Mouse (Mus musculus) adrenal gland, postnatal 10 days (tissue): Measurements from ENCODE around the gene Setmar. TPM values are rescaled to one million over a fixed set of nuclear protein-coding genes. Genes with fewer than 3 reads are reported as not detected.
A peak's percentile ranks its signal among the peaks of the same experiment; 100 is the strongest.

Experiments
- DNase-seq: peaks from one replicate; pipeline ENCODE4 v3.0.0; 2021; ENCODE audit warnings: mixed read lengths
- long read RNA-seq, 2 experiments: library from polyadenylated mRNA; stranded (forward); transcript quantifications; one replicate each; pipeline ENCODE4 v2.0.0; 2021
- total RNA-seq, 2 experiments: library from RNA; stranded (reverse); gene quantifications; 2 replicates each; pipeline ENCODE4 v1.2.3; 2021

Setmar gene
- total RNA-seq, result 1 to 10 TPM; 5.2 to 5.3 TPM
- long read RNA-seq, experiment 1, partial matches to known transcripts, result 0 of 2 reads
- long read RNA-seq, experiment 1, other reads (novel, unspliced or antisense), result 0 of 2 reads
- long read RNA-seq, experiment 2, partial matches to known transcripts, result 0 of 1 reads
- long read RNA-seq, experiment 2, other reads (novel, unspliced or antisense), result 0 of 1 reads

- DNase-seq, result peak; percentile 99
Observed at GRCm38 (mm10) chr6:108064918-108065526, at the start of gene Setmar. Setmar (plus strand) TSS chr6:108065045.

- DNase-seq, result no peak
Observed at GRCm38 (mm10) chr6:108021646-108022045, 43.2 kb upstream of the Setmar start.

GRCm38 (mm10) chr6:108055041-108055440 is 9.8 kb upstream of the Setmar start:
- peak; percentile 56 for DNase-seq

DNA sequence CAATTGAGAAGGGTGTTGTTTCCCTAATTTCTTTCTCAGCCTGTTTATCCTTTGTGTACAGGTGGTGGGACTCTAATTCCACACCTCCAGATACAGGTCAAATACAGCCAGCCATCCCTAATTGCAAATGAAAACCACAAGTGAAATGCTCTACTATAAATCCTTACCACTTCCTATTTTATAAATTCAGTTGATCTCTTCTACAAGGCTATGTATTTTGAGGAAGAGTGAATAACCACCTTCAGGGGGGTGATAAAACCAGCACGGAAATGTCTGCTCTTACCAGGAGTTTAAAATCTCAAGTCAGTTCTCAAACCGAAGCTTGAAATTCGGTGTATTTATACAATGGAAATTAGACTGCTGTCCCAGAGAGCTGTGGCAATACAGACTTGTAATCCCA is 8.9 kb upstream of the Setmar start:
- no peak for DNase-seq

- no peak for DNase-seq
Observed at GRCm38 (mm10) chr6:108057353-108057752, 7.5 kb upstream of the Setmar start.

GRCm38 (mm10) chr6:108058066-108058465 is 6.8 kb upstream of the Setmar start:
- DNase-seq, result no peak

- DNase-seq, result no peak
Observed at GRCm38 (mm10) chr6:108061121-108061520, 3.7 kb upstream of the Setmar start.

DNA sequence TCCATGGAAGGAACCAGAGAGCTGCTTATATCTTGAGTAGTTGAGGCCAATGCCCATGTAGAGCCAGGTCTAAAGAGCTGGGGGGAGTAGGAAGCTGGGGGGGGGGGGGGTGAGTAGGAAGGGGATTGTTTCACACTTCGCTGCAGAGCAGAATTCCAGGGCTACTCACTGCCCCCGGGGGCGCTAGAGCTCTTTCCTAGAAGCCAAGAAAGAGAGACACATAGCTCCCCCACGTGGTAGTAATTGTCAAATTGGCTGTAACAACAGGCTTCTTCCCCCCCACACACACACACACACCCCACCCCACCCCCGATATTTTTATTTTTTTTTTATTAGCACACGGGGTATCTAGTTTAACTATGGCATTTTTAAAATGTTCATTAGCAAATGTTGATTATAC is 738 bp downstream of the Setmar start:
- DNase-seq, result peak; percentile 79

DNA sequence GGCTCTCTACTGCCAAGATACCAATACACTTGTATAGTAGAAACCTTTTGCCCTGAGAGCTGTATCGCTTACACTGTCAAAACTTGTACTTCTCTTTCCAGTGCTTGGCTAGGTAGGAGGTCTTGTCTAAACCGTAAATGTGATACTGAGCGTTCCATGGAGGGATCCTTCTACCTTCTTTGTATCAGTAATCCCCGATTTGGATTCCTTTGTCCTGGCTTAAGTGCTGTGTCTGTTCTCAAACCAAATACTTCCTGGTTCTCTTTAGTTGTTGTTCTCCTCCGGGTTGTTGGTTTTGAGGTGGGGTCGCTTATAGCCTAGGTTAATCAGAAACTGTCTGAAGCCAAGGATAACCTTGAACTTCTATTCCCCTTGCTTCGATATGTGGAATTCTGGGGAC is 6.1 kb downstream of the Setmar start:
- DNase-seq, result no peak

DNA sequence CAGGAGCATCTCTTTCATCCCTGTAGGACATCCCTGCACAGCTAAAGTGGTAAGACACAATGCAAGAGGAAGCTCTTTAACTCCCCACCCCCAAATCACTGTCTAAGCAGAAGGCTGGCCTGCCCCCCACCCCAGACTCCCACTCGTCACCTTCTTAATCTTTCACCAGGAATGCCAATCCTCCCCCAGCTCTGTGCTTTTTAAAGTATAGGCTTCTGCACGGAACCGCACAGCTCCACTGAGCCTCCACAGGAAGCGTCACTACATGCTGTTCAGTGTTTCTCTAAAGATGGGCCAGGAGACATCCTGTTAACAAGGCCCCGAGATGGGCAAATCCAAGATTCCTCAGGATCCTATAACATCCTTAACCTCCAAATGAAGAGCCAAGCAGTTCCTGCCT is 8.2 kb downstream of the Setmar start:
- DNase-seq, result no peak

- no peak for DNase-seq
Observed at GRCm38 (mm10) chr6:108073931-108074330, 9.1 kb downstream of the Setmar start.

- no peak for DNase-seq
Observed at GRCm38 (mm10) chr6:108074624-108075023, 9.8 kb downstream of the Setmar start.

- no peak for DNase-seq
Observed at GRCm38 (mm10) chr6:108075857-108076256, 11.0 kb downstream of the Setmar start.

DNA sequence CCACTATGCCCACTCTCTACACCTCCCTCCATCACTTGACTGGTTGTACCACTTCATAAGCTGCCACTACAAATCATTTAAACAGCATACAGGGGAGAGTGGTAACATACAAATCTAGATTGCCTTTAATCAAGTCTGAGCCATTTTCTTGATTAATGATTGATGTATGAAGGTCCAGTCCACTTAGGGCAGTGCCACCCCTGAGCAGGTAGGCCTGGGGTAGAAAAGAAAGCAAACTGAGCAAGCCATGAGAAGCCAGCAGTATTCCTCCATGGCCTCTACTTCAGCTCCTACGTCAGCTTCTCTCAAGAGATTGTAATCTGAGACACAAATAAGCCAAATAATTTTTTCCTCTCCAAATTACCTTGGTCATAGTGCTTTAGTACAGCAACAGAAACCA is 26.5 kb downstream of the Setmar start:
- DNase-seq, result no peak

DNA sequence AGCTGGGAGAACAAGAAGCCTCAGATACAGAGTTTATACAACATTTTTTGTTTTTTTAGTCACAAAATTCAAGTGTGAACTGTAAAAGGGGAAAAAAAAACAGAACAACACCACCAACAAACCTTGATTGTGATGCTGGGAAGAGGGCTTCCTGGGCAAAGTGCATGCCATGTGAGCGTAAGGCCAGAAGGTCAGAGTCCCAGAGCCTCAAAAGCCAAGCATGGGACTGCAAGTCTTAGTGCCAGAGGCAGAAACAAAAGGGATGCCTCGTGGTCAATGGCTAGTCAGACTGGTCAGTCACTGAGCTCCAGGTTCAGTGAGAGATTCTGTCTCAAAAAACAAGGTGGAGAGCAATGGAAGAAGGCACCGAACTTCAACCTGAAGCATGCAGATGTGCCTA is 27.8 kb downstream of the Setmar start:
- DNase-seq, result no peak

DNA sequence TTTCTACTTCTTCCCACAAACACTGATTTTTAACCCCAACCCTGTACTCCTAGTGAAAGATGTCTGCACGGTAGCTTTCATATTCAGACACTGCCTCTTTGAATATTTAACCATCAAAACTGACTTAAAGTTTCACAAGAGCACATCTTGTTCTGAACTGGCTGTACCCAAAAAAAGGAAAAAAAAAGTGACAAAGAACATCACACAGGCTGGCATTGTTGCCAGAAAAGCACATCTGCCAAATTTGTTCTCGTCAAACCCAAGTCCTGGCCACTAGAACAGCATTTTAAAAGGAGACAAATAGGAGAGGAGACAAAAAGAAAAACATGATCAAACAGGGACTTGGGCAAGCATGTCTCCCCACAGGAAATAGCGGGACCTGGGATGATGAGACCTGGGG is 28.6 kb downstream of the Setmar start:
- no peak for DNase-seq

- no peak for DNase-seq
Observed at GRCm38 (mm10) chr6:108095445-108095844, 30.6 kb downstream of the Setmar start.

- peak; percentile 71 for DNase-seq
Observed at GRCm38 (mm10) chr6:108098171-108098845, 33.5 kb downstream of the Setmar start.

- DNase-seq, result no peak
Observed at GRCm38 (mm10) chr6:108098846-108099217, 34.0 kb downstream of the Setmar start.

DNA sequence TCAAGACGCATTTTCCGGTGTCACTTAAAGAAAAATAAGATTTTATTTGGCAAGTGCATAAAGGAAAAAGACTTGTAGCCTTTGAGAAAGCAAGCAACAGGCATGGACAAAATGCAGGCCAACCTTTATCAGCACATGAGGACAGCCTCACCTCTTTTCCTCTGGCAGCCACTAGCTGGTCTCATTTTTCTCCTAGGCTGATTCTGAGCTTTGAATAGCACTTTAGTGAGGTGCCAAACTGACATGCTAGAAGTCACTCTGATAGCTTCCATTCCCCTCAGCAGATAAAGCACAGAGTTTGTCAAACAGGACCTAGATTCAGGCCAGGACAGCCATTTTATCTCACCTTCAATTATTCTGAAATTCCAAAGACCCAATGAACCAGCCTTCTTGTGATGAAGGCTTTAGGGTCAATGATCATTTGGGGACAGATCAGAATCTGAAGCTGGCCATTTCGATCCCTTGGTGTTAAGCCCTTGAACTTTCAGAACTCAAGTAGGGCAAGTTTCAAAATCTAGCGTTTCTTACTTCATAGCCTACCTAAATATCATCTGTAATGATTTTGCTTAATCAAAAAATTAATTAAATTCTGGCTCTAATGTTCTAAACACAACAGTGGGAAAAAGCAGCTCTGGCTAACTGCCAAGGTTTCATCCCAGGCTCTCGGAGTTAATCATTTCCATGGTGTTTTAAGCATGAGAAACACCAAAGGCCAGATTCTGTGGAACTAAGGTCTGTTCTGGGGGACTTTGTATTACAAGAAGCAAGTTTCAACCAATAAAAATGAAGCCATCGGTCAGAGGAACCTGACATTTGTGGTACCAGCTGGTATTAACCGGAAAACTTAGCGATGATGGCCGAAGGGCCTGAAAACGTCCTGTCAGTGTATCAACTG is 37.3 kb downstream of the Setmar start:
- peak; percentile 15 for DNase-seq

- DNase-seq, result no peak
Observed at GRCm38 (mm10) chr6:108107376-108107775, 42.5 kb downstream of the Setmar start.

- DNase-seq, result no peak
Observed at GRCm38 (mm10) chr6:108110336-108110735, 45.5 kb downstream of the Setmar start.

- DNase-seq, result no peak
Observed at GRCm38 (mm10) chr6:108111693-108112092, 46.8 kb downstream of the Setmar start.
